Mouse (Mus musculus) kidney, embryonic 15.5 days (tissue): ENCODE results near the gene Rp9. TPM values are rescaled to one million over a fixed set of nuclear protein-coding genes. Genes with fewer than 3 reads are reported as not detected.

Source experiments
- ATAC-seq: fragments of 200-750 bp; cut with Nextera tagmentation; replicated peaks from 2 replicates; pipeline ENCODE4 v1.8.0; 2017; ENCODE audit warnings: moderate TSS enrichment; ENCODE audit not compliant: low FRiP score
- H3K27ac ChIP-seq: fragments of 300-500 bp; sonication (generic); 2 replicates; pipeline ENCODE4 v1.5.1; 2015; ENCODE audit warnings: mild to moderate bottlenecking, inconsistent platforms
- H3K27me3 ChIP-seq: fragments of 300-500 bp; sonication (generic); 2 replicates; pipeline ENCODE4 v1.6.1; 2015; ENCODE audit warnings: inconsistent platforms
- H3K36me3 ChIP-seq: fragments of 300-500 bp; sonication (generic); 2 replicates; pipeline ENCODE4 v1.6.1; 2015; ENCODE audit warnings: inconsistent platforms
- H3K4me1 ChIP-seq: fragments of 300-500 bp; sonication (generic); 2 replicates; pipeline ENCODE4 v1.6.1; 2015; ENCODE audit warnings: inconsistent platforms
- H3K4me2 ChIP-seq: fragments of 300-500 bp; sonication (generic); 2 replicates; pipeline ENCODE4 v1.6.1; 2015; ENCODE audit warnings: moderate library complexity, mild to moderate bottlenecking, inconsistent platforms
- H3K4me3 ChIP-seq: fragments of 300-500 bp; sonication (generic); replicated peaks from 2 replicates; pipeline ENCODE4 v1.5.1; 2015; ENCODE audit warnings: mild to moderate bottlenecking, inconsistent platforms
- H3K9ac ChIP-seq: fragments of 300-500 bp; sonication (generic); 2 replicates; pipeline ENCODE4 v1.6.1; 2015; ENCODE audit warnings: mild to moderate bottlenecking, inconsistent platforms
- H3K9me3 ChIP-seq: fragments of 300-500 bp; sonication (generic); replicated peaks from 2 replicates; pipeline ENCODE4 v1.6.1; 2016; ENCODE audit warnings: inconsistent platforms
- WGBS: fragments of 180-500 bp; shearing (Covaris S2); methylation state at CpG from one replicate; pipeline ENCODE4 v1.1.7; 2015; ENCODE audit warnings: mixed read lengths; 5-methylcytosine and 5-hydroxymethylcytosine counted together
- polyA plus RNA-seq: library from polyadenylated mRNA; unstranded; fragments of >200 nt; fragmentation: Nextera tagmentation; extraction: Ambion mirVana; gene quantifications from 2 replicates; pipeline ENCODE4 v1.2.1, GENCODE M21; 2015

Gene Rp9
- polyA plus RNA-seq, 1 experiment from 2014 or later = 64.9 TPM

DNA sequence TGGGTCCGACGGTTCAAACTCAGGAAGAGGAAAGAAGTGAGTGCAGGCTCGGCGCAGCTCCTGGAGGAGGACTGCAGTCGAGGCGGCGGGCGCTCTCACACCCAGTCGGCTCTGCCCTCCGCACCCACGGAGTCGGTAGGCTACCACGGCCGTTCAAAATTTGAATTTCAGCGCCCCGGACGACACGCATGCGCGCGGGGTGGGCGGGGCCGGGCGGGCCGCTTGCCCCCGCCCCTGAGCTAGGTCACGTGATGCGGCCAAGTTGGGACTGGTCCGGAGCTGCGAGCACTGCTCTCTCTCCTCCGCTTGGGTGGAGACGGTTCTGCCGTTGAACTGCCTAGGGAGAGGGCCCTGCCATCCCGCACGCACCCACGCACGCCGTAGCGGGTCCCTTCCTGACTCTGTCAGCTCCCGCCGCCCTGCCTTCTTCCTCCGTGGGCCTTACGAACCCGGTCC lies 80.5 kb downstream of the Rp9 start, which contains the start of gene Anln:
TSS of gene Anln (minus strand) at position 168 of the 456 bp plus-strand sequence.
- peak; percentile 97 for ATAC-seq
- Histone ChIP-seq H3K27me3 (no peaks in the 10 kb centered on the region), H3K36me3 (no peaks in the 10 kb centered on the region), H3K9ac (peak within 1 kb of the TSS; percentile 79), H3K4me2 (peak within 1 kb of the TSS; percentile 82), H3K4me1 (peaks cover 22% of the 10 kb centered on the region), H3K27ac (peak within 1 kb of the TSS; percentile 95), H3K9me3 (no peaks in the 10 kb centered on the region), H3K4me3 (peak within 1 kb of the TSS; percentile 87)
- under 1% methylated on average over 44 of the region's 44 CpGs for WGBS

DNA sequence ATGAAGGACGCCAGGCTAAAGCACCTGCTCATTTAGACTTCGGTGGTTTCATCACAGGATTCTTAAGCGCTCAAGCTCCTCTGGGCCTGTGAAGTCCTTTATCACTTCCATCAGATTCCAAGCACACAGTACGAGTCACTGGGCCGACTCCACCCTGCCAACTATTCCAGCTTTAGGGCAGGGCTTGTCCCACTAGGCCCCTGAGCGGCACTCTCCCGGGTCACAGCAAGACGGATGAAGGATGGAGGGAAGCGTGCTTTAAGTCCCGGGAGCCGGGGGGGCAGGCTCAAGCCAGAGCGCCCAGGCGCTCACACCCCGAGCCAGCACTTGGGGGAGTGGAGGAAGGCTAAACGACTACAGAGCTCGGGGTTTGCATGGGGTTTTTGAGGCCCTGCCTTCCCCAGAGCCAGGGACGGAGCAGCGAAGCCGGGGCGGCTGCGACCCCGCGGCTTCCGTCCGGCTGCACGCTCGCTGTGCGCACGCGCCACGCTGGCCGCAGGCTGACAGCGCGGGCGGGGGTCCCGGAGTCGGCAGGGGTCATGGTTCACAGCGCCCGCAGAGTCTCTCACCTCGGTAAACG lies 81.1 kb downstream of the Rp9 start:
- peak overlapping the region; percentile 79 for H3K9ac ChIP-seq
- H3K9me3 ChIP-seq = no peaks in the 10 kb centered on the region
- peak overlapping the region; percentile 95 for H3K27ac ChIP-seq
- peak overlapping the region; percentile 82 for H3K4me2 ChIP-seq
- H3K36me3 ChIP-seq = 0 out of 2 replicates have a peak, but pooled peaks cover under 1% of the 10 kb centered on the region
- H3K27me3 ChIP-seq = no peaks in the 10 kb centered on the region
- peak overlapping the region; percentile 87 for H3K4me3 ChIP-seq
- peak; percentile 78 for ATAC-seq
- WGBS = under 1% methylated on average over 41 of the region's 41 CpGs
- peaks cover 22% of the 10 kb centered on the region for H3K4me1 ChIP-seq

GRCm38 (mm10) chr9:22387901-22388300 lies 81.6 kb downstream of the Rp9 start:
- no peak for ATAC-seq
- H3K4me1 ChIP-seq = peaks cover 22% of the 10 kb centered on the region
- peak overlapping the region; percentile 82 for H3K4me2 ChIP-seq
- peak overlapping the region; percentile 95; the same call in 1 of the 2 replicates for H3K27ac ChIP-seq
- WGBS = 15% methylated on average over 6 of the region's 6 CpGs
- no peaks in the 10 kb centered on the region for H3K9me3 ChIP-seq
- peak overlapping the region; percentile 79; the same call in 1 of the 2 replicates for H3K9ac ChIP-seq
- H3K36me3 ChIP-seq = peaks cover 6% of the 10 kb centered on the region; the same call in 1 of the 2 replicates
- H3K27me3 ChIP-seq = no peaks in the 10 kb centered on the region
- peak overlapping the region; percentile 87 for H3K4me3 ChIP-seq

DNA sequence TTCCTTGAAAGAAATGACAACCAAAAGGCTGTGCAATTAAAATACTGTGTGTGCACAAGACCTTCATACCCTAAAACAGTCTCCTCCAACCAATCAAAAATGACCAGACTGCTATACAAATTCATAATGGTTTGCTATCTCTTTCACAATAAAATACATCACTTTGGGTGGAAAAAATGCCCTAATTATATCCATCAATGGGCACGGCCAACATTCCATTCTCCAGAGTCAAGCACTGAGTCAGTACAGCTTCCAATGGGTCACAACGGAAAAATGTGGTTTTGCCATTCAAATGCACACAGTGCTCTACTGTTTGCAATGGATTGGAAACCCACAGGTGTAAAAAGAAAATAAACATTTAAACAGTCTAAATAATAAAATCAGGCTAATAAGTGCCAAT lies 83.7 kb downstream of the Rp9 start:
- WGBS = 74% methylated on average over 2 of the region's 2 CpGs
- Histone ChIP-seq H3K27me3 (no peaks in the 10 kb centered on the region), H3K4me2 (no peak overlapping the region), H3K4me3 (no peak overlapping the region), H3K9ac (no peak overlapping the region), H3K9me3 (no peaks in the 10 kb centered on the region), H3K4me1 (peaks cover 22% of the 10 kb centered on the region), H3K27ac (no peak overlapping the region), H3K36me3 (peaks cover 25% of the 10 kb centered on the region)
- no peak for ATAC-seq

DNA sequence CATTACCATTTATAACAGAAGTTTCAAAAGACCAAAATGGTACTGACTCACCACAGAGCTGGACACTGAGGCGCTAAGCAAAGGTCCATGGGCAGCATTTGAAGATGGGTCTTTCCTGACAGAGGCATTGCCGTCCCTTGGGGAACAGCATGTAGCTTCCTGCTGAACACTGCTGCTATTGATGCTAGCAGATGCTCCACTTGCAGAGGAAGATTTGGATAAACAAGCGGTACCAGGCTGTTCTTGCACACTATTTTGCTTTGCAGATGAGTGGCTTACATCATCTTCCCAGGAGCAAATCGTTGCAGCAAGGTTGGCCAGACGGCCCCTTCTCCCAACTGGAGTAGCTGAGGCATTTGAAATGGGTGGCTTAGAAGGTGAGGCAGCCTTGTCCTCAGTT lies 93.5 kb downstream of the Rp9 start:
- H3K9me3 ChIP-seq = 0 out of 2 replicates have a peak, but pooled peaks cover 3% of the 10 kb centered on the region
- H3K27ac ChIP-seq = no peak overlapping the region
- H3K4me3 ChIP-seq = no peak overlapping the region
- peaks cover 88% of the 10 kb centered on the region for H3K36me3 ChIP-seq
- no peaks in the 10 kb centered on the region for H3K4me1 ChIP-seq
- no peaks in the 10 kb centered on the region for H3K27me3 ChIP-seq
- no peak overlapping the region for H3K9ac ChIP-seq
- ATAC-seq = no peak
- H3K4me2 ChIP-seq = no peak overlapping the region
- WGBS = 88% methylated on average over 5 of the region's 5 CpGs

DNA sequence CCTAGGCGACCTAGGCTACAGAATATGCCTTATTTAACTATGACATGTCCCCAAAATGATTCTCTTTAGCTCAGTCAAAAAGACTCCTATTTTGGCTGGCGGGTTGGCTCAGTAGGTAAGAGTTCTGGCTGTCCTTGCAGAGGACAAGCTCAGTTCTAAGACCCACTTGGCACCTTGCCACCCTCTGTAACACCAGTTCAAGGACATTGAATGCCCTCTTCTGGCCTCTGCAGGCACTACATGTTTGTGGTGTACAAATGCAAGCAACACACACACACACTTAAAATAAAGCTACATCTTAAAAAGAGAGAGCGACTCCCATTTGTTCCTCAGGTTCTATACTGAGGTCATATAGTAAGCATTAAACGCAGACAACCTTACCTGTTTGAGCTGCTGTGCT lies 96.8 kb downstream of the Rp9 start:
- Histone ChIP-seq H3K36me3 (peaks cover 88% of the 10 kb centered on the region), H3K27me3 (no peaks in the 10 kb centered on the region), H3K9ac (no peak overlapping the region), H3K9me3 (no peaks in the 10 kb centered on the region), H3K4me1 (no peaks in the 10 kb centered on the region), H3K4me3 (no peak overlapping the region), H3K4me2 (no peak overlapping the region), H3K27ac (no peak overlapping the region)
- 94% methylated on average over 4 of the region's 4 CpGs for WGBS
- no peak for ATAC-seq

DNA sequence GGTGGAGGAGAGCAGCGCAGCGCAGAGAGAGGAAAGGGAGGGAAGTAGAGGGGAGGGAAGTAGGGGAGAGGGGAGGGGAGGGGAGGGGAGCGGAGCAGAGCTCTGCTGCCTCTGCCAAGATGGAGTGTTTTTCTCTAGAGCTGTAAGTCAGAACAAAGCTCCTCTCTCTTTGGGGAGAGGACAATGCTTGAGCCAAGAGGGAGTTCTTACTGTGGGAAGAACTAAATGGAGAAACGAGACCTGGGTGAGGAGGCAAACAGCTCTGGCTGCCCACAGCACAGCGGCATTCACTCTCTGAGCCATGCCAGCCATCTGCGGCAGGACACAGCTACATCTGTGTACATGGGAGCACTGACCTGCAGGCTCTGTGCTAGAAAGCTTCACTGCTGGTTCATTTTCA lies 101.5 kb downstream of the Rp9 start:
- Histone ChIP-seq H3K4me1 (no peaks in the 10 kb centered on the region), H3K4me3 (no peak overlapping the region), H3K4me2 (no peak overlapping the region), H3K9me3 (no peaks in the 10 kb centered on the region), H3K27ac (no peak overlapping the region), H3K36me3 (peaks cover 90% of the 10 kb centered on the region), H3K27me3 (no peaks in the 10 kb centered on the region), H3K9ac (no peak overlapping the region)
- 80% methylated on average over 6 of the region's 6 CpGs for WGBS
- no peak for ATAC-seq

DNA sequence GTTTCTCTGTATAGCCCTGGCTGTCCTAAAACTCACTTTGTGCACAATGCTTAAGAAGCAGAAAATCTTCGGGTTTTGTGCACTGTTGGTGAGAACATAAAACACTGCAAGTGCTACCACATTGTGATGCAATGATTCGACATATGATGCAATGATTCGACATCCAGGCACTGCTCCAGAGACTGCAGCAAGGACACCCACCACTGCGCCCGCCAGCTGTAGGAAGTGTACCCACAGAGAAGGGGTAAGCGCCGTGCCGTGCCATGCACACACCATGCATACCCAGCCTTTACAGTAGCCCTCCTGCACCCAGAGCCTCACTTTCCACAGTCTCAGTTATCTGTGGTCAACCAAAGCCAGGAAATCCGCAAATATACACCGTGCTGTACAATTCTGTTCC lies 102.9 kb downstream of the Rp9 start:
- Histone ChIP-seq H3K9me3 (no peaks in the 10 kb centered on the region), H3K27ac (no peak overlapping the region), H3K4me3 (no peak overlapping the region), H3K27me3 (no peaks in the 10 kb centered on the region), H3K36me3 (peaks cover 88% of the 10 kb centered on the region), H3K4me2 (no peak overlapping the region), H3K9ac (no peak overlapping the region), H3K4me1 (no peaks in the 10 kb centered on the region)
- ATAC-seq = no peak
- WGBS = 94% methylated on average over 10 of the region's 10 CpGs

DNA sequence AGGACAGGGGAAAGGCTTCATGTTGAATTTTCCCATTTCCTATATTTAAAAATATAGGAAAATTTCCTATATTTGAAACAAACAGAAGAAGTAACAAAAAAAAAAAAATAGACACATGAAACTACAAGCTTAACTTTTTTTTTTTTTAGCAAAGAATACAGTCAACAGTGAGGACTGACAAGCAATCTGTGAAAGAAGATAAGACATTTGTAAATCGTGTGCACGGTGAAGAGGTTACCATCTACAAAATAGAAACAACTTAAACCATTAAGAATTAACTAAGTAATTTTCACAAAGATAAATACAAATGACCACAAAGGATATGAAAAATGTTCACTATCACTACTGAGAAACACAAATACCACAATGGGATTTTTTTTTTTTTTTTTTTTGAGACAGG lies 103.3 kb downstream of the Rp9 start:
- ATAC-seq = no peak
- 95% methylated on average over 2 of the region's 2 CpGs for WGBS
- Histone ChIP-seq H3K4me1 (no peaks in the 10 kb centered on the region), H3K36me3 (peaks cover 88% of the 10 kb centered on the region), H3K4me2 (no peak overlapping the region), H3K27me3 (no peaks in the 10 kb centered on the region), H3K9ac (no peak overlapping the region), H3K9me3 (no peaks in the 10 kb centered on the region), H3K4me3 (no peak overlapping the region), H3K27ac (no peak overlapping the region)

Other genes starting within 250 kb of the Rp9 start
- gene Zfp809, start 244.0 kb downstream of the Rp9 start, polyA plus RNA-seq = 20.7 and 20.9 TPM in 2 replicates
- 4.9 and 5.0 TPM in 2 replicates for gene Zfp599, start 209.8 kb downstream of the Rp9 start, polyA plus RNA-seq
- 23.2 and 24.5 TPM in 2 replicates for gene Zfp810, start 162.1 kb downstream of the Rp9 start, polyA plus RNA-seq
- gene Anln, start 80.6 kb downstream of the Rp9 start, polyA plus RNA-seq = 44.8 and 49.6 TPM in 2 replicates
- gene 9530077C05Rik, start 58.2 kb downstream of the Rp9 start, polyA plus RNA-seq = 3.6 and 5.0 TPM in 2 replicates
- gene Gm17545, start 15.5 kb downstream of the Rp9 start, polyA plus RNA-seq = not detected in 2 replicates
- gene Bbs9, start 6.0 kb upstream of the Rp9 start, polyA plus RNA-seq = 12.3 and 13.0 TPM in 2 replicates